Mouse (Mus musculus) lung, adult 18-20 months (tissue): ENCODE measurements at regions not wholly inside any gene's neighbourhood (a gene's known extent, or its start where the extent isn't known, plus 50 kb on each side); places are given as distances from the start of the nearest gene placed in this dataset.

Experiments
- DNase-seq, 2 experiments: peaks; one replicate each; pipeline ENCODE4 v3.0.0; 2022; ENCODE audit warnings: mixed read lengths in 2 of 2

DNA sequence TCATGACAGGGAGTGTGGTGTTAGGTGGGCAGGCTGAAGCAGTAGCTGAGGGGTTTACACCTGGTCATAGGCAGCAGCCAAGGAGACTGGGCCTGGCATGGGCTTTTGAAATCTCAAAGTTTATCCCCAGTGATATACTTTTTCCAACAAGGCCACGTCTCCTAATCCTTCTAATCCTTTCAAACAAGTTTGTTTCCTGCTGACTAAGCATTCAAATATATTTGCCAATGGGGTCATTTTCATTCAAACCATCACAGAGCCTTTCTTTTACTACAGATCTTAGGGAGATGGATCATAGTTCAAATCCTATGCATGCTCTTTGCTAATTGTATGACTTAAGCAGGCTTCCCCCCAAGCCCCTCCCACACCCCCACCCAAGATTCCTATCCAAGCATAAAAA lies 93.0 kb upstream of the Eef1e1 start:
- no peak for DNase-seq

DNA sequence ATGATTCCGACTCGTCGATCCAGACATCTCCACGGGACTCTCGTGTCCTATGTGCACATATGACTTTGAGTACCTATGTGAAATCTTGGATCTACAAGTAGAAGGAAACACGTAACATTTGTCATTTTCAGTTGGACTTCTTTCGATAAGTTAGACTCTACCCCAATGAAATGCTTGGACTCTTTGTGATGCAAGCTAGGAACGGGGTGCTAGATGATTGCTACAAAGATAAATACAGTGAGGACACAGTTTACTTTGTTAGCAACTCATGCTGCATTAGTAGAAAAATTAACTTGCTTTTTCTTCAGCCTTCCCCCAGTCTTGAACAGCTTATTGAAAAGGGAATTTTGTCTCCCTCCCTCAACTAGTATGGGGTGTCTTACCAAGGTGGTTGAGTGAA lies 81.2 kb upstream of the Eef1e1 start:
- no peak for DNase-seq

DNA sequence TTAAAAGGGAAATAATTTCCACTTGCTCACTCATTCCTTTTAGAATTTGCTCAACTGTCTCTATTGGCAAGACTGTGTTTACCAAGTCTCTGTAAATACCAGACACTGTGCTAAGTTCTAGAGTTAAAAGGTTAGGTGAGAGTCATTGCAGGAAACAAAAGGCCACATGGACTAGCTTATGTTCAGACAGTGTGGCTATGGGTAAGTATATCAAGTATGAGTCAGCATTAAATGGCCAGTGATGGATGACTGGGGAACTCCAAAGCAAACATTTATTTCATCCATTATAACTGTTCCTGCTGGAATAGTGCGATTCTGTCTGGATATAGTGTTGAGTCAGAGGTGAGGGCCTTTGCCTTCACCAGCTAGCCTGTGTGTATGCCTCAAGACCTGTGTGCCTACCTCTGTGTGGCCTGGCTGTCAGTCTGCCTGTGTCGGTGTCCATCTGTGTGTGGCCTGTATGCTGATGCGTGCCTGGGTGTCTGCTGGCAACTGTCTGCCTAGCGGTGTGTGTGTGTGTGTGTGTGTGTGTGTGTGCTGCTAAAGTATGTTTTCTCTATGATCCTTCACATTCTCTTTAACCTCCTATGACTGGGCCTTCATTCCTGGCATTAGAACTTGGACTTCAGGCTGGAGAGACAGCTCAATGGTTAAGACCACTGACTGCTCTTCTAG lies 77.6 kb upstream of the Eef1e1 start:
- DNase-seq: no peak

DNA sequence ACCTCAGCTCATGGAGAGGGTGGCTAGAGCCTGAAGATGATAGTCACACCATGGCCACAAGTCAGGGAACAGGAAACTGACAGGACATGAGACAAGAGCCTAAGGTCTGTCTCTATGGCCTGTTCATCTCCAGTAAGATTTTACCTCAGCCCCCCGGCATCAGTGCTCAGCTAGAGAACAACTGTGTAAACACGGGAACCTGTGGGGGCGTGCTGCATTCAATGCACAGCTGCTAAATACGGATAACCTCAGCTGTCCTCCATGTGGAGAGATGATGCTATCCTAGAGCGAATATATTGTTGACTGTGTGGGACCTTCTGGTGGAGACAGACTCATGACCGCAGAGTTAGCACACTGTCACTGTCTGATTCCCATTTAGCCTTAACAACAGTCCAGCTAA lies 76.4 kb upstream of the Eef1e1 start:
- DNase-seq: no peak

DNA sequence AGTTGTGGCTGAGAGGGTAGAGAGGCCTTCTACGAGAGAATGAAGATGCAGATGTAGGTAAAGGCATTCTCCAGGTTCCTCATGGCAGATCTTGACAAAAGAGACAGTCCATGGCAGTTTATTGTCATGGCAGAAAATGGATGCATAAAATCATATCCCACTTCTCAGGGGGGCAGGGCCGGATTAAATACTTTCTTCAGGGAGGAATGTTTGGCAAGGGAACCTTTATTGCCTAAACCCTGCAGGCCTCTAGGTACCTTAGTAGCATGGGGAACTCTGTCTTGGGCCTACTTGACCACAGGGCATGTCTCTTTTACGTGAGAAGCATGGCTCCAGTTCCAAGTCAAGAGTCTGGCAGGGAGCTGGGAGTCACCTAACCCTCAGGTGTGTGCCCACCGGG lies 74.4 kb upstream of the Eef1e1 start:
- DNase-seq: no peak

DNA sequence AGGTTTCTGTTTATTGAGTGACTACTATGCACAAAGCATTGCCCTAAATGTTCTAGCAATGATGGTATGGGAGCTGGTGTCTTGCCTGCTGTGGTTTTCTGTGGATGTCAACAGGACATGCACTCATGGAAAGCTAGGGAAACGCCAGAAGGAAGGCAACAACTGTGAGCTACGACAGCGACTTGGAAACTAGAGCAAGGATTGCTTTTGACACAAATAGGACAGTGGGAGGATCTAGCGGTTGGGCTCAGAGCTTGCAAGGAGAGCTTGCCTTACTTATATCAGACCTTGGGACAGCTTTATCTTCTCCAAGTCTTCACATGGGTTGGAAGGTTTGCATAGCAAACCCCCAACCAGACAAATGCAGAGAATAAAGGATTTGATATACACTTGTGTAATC lies 66.6 kb upstream of the Eef1e1 start:
- no peak for DNase-seq

DNA sequence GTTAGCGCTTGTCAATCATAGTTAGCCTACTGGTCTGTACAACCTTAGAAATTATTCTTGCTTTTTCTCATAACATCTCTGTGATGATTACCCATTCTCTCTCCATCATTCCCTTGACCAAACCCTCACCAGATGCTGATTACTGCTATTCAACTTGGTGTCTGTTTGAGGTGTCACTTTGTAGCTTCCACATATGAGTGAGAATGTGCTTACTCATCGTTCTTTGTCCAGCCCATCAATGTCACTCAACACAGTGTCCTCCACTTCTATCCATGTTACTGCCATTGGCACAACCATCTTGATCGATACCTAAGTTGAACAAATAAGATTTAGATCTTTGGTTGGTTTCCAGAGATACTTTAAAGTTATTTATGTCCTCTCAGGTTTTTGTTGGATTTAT lies 62.3 kb upstream of the Eef1e1 start:
- no peak for DNase-seq

DNA sequence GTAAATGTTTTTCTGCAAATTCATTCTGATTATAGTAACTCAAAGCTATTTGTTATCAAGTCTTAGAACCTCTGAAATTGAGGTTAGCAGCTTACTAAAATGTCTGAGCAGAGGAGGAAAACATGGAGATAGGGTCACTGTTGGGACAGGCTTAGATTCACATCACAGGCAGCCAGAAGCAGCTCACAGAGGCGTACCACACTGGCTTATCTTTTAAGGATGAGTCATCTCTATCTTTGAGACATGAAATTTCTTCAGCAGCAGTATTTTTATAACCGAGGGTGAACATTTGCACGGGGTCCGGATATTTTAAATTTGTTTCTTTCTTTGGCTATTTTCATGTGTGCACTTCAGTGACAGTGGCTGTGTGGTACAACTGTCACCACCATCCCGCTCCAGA lies 56.0 kb upstream of the Eef1e1 start:
- DNase-seq: no peak
